Mouse (Mus musculus): ENCODE results near the gene L3hypdh. TPM values are rescaled to one million over a fixed set of nuclear protein-coding genes. Genes with fewer than 3 reads are reported as not detected.

The L3hypdh gene
- polyA plus RNA-seq, 1 experiment, result 5.5 TPM

DNA sequence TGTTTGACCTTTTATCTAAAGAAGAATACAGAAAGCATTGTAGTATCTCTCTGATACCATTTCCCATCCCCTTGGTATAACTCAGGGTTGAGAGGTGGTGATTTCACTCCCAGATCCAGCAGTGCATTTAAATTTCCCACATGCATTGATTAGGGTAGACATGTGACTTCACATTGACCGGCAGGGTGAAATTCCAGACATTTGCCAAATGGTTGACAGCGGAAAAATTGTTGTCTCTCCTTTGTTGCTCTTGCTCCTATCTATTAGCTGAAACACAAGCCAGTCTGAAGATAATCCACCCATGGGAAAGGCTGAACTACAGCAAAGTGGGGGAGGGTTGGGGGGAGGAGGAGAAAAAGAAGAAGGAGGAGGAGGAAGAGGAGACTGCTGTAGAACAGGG is 46.4 kb downstream of the L3hypdh start:
- Histone ChIP-seq H3K4me3 (ENCODE audit: low read depth, low read length) (no peak overlapping the region), H3K9ac (ENCODE audit: low read depth, poor library complexity, severe bottlenecking) (no peak overlapping the region), H3K36me3 (ENCODE audit: control insufficient read depth, insufficient read depth, low read length, poor library complexity, severe bottlenecking) (no peaks in the 10 kb centered on the region), H3K27ac (ENCODE audit: insufficient read depth, low read length) (no peak overlapping the region), H3K4me1 (ENCODE audit: control insufficient read depth, insufficient read depth, low read length) (no peaks in the 10 kb centered on the region), H3K9me3 (replicated peaks; ENCODE audit: control insufficient read depth, insufficient read depth, low read length, poor library complexity, severe bottlenecking) (no peaks in the 10 kb centered on the region), H3K27me3 (ENCODE audit: control insufficient read depth, insufficient read depth, low read length, poor library complexity, severe bottlenecking) (no peaks in the 10 kb centered on the region)
- TF ChIP-seq CTCF (IDR thresholded peaks at IDR 0.05; ENCODE audit: low read depth, low read length) (no peak), POLR2A (IDR thresholded peaks at IDR 0.05; ENCODE audit: insufficient read depth, low read length) (no peak), EP300 (IDR thresholded peaks at IDR 0.05; ENCODE audit: insufficient read depth, low read depth, low read length) (no peak)

DNA sequence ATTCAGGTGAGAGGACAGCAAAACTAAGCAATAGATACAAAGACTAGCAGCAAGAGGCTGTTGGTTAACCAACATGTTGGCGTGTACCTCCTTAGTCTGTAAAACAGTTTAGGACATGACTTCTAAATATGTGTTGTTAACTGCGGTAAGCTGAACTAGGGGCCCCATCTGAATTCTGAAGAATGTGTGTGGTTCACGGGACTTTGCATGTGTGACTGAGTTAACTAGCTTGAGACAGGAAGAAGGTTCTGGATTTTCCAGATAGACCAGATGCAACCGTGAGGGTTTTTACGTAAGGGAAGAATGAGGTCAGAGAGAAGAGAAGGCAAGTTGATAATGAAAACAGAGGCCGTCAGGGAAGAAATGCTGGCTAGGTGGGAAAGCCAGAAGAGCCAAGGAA is 48.2 kb downstream of the L3hypdh start:
- Histone ChIP-seq H3K4me1 (ENCODE audit: control insufficient read depth, insufficient read depth, low read length) (no peaks in the 10 kb centered on the region), H3K36me3 (ENCODE audit: control insufficient read depth, insufficient read depth, low read length, poor library complexity, severe bottlenecking) (no peaks in the 10 kb centered on the region), H3K9ac (ENCODE audit: low read depth, poor library complexity, severe bottlenecking) (no peak overlapping the region), H3K9me3 (replicated peaks; ENCODE audit: control insufficient read depth, insufficient read depth, low read length, poor library complexity, severe bottlenecking) (no peaks in the 10 kb centered on the region), H3K4me3 (ENCODE audit: low read depth, low read length) (no peak overlapping the region), H3K27ac (ENCODE audit: insufficient read depth, low read length) (no peak overlapping the region), H3K27me3 (ENCODE audit: control insufficient read depth, insufficient read depth, low read length, poor library complexity, severe bottlenecking) (no peaks in the 10 kb centered on the region)
- no peak for TF ChIP-seq EP300 (IDR thresholded peaks at IDR 0.05; ENCODE audit: insufficient read depth, low read depth, low read length)
- TF ChIP-seq CTCF (IDR thresholded peaks at IDR 0.05; ENCODE audit: low read depth, low read length), result no peak
- TF ChIP-seq POLR2A (IDR thresholded peaks at IDR 0.05; ENCODE audit: insufficient read depth, low read length), result no peak

DNA sequence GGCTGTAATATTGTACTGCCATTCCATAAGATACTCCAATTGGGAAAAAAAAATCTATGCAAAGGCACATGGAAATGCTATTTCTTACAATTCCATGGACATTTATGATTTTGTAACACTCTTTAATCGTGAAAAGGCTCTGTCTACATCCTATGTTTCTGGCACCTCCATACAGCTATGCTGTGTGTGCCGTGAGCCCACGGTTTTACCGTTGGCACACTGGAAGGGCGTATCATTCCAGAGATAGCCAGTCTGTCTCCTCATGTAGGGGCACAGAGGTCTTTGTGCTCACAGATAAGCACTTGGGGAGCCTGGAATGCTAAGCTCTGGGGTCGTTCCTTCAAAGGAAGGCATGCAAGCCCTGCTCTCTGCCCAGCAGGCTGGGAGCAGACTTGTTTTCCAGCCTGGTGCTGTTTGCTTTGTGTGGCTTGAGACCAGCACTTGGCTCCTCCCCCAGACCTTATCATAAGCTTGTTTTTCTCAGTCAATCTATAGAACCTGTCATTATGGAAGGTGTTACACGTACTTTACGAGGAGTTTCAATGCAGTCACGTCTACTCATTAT is 49.1 kb downstream of the L3hypdh start:
- Histone ChIP-seq H3K27me3 (ENCODE audit: control insufficient read depth, insufficient read depth, low read length, poor library complexity, severe bottlenecking) (no peaks in the 10 kb centered on the region), H3K9ac (ENCODE audit: low read depth, poor library complexity, severe bottlenecking) (no peak overlapping the region), H3K9me3 (replicated peaks; ENCODE audit: control insufficient read depth, insufficient read depth, low read length, poor library complexity, severe bottlenecking) (no peaks in the 10 kb centered on the region), H3K36me3 (ENCODE audit: control insufficient read depth, insufficient read depth, low read length, poor library complexity, severe bottlenecking) (no peaks in the 10 kb centered on the region), H3K27ac (ENCODE audit: insufficient read depth, low read length) (no peak overlapping the region), H3K4me1 (ENCODE audit: control insufficient read depth, insufficient read depth, low read length) (no peaks in the 10 kb centered on the region), H3K4me3 (ENCODE audit: low read depth, low read length) (no peak overlapping the region)
- TF ChIP-seq CTCF (IDR thresholded peaks at IDR 0.05; ENCODE audit: low read depth, low read length) (no peak), POLR2A (IDR thresholded peaks at IDR 0.05; ENCODE audit: insufficient read depth, low read length) (no peak), EP300 (IDR thresholded peaks at IDR 0.05; ENCODE audit: insufficient read depth, low read depth, low read length) (no peak)

DNA sequence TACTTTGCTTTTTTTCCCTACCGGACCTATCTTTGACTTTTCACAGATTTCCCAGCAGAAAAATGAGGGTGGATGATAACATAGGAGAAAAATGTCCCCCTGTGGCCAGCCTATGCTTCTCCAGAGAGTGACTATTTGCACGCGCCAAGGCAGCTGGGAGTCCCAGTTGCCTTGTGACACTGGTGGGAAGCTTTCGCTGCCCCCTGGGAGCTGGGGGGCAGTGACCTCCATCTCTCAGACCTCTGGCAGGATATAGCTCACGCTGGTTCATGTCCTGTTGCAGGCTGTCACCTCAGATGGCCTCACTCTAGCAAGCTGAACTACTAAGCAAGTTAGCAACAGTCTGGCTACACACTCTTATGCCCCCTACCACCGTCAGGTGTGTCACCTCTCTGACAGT is 53.4 kb downstream of the L3hypdh start:
- H3K27ac ChIP-seq (ENCODE audit: insufficient read depth, low read length), result no peak overlapping the region
- TF ChIP-seq CTCF (IDR thresholded peaks at IDR 0.05; ENCODE audit: low read depth, low read length) (no peak), POLR2A (IDR thresholded peaks at IDR 0.05; ENCODE audit: insufficient read depth, low read length) (no peak), EP300 (IDR thresholded peaks at IDR 0.05; ENCODE audit: insufficient read depth, low read depth, low read length) (no peak)
- H3K9me3 ChIP-seq (replicated peaks; ENCODE audit: control insufficient read depth, insufficient read depth, low read length, poor library complexity, severe bottlenecking), result no peaks in the 10 kb centered on the region
- H3K9ac ChIP-seq (ENCODE audit: low read depth, poor library complexity, severe bottlenecking), result no peak overlapping the region
- H3K4me3 ChIP-seq (ENCODE audit: low read depth, low read length), result no peak overlapping the region
- no peaks in the 10 kb centered on the region for H3K27me3 ChIP-seq (ENCODE audit: control insufficient read depth, insufficient read depth, low read length, poor library complexity, severe bottlenecking)
- H3K36me3 ChIP-seq (ENCODE audit: control insufficient read depth, insufficient read depth, low read length, poor library complexity, severe bottlenecking), result no peaks in the 10 kb centered on the region
- no peaks in the 10 kb centered on the region for H3K4me1 ChIP-seq (ENCODE audit: control insufficient read depth, insufficient read depth, low read length)

DNA sequence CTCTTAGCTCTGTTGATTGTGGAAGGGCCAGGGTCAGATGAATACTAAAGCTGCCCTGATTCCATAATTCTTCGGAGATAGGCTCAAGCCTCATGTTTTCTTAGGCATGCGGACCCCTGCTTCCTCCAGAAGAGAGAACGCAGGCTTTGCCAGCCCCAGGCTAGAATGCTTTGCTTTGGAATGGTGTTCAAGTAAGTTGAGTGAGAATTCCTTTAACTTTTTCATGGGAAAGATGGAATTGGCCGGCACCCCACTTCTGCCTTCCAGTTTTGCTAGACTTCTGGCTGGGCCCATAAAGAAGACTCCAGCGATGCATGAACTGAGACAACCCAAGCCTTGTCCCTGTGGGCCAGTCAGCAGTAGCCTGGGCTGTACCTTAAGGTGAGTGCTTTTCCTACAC is 54.1 kb downstream of the L3hypdh start:
- TF ChIP-seq EP300 (IDR thresholded peaks at IDR 0.05; ENCODE audit: insufficient read depth, low read depth, low read length), result no peak
- no peak for TF ChIP-seq POLR2A (IDR thresholded peaks at IDR 0.05; ENCODE audit: insufficient read depth, low read length)
- TF ChIP-seq CTCF (IDR thresholded peaks at IDR 0.05; ENCODE audit: low read depth, low read length), result no peak
- no peaks in the 10 kb centered on the region for H3K4me1 ChIP-seq (ENCODE audit: control insufficient read depth, insufficient read depth, low read length)
- no peaks in the 10 kb centered on the region for H3K27me3 ChIP-seq (ENCODE audit: control insufficient read depth, insufficient read depth, low read length, poor library complexity, severe bottlenecking)
- no peaks in the 10 kb centered on the region for H3K9me3 ChIP-seq (replicated peaks; ENCODE audit: control insufficient read depth, insufficient read depth, low read length, poor library complexity, severe bottlenecking)
- no peak overlapping the region for H3K27ac ChIP-seq (ENCODE audit: insufficient read depth, low read length)
- no peaks in the 10 kb centered on the region for H3K36me3 ChIP-seq (ENCODE audit: control insufficient read depth, insufficient read depth, low read length, poor library complexity, severe bottlenecking)
- no peak overlapping the region for H3K4me3 ChIP-seq (ENCODE audit: low read depth, low read length)
- H3K9ac ChIP-seq (ENCODE audit: low read depth, poor library complexity, severe bottlenecking), result no peak overlapping the region

DNA sequence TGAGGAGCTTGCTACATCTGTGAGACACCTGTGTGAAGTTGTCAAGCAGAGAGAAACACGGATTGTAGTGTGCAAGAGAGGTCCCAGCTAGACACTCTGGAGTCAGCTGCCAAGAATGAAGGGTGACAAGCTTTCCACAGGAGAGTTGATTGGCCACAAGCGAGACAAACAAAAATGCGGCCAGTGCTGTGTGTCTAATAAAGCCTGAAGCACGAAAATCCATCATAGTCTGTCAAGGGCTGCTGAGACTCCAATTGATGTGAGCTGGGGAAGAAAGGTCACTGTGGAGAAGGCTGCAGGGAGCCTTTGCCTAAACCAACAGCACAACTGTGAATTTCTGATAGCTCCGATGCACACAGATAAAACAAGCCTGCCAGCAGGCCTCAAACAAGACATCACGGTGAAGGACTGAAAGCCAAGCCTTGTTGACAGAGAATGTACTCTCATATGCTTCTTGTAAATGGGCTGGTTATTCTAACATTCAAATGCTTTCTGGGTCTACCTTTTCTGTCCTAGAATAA is 59.9 kb downstream of the L3hypdh start:
- no peaks in the 10 kb centered on the region for H3K9me3 ChIP-seq (replicated peaks; ENCODE audit: control insufficient read depth, insufficient read depth, low read length, poor library complexity, severe bottlenecking)
- H3K9ac ChIP-seq (ENCODE audit: low read depth, poor library complexity, severe bottlenecking), result no peak overlapping the region
- TF ChIP-seq EP300 (IDR thresholded peaks at IDR 0.05; ENCODE audit: insufficient read depth, low read depth, low read length) (no peak), CTCF (IDR thresholded peaks at IDR 0.05; ENCODE audit: low read depth, low read length) (no peak), POLR2A (IDR thresholded peaks at IDR 0.05; ENCODE audit: insufficient read depth, low read length) (no peak)
- H3K4me1 ChIP-seq (ENCODE audit: control insufficient read depth, insufficient read depth, low read length), result no peaks in the 10 kb centered on the region
- H3K27me3 ChIP-seq (ENCODE audit: control insufficient read depth, insufficient read depth, low read length, poor library complexity, severe bottlenecking), result no peaks in the 10 kb centered on the region
- H3K4me3 ChIP-seq (ENCODE audit: low read depth, low read length), result no peak overlapping the region
- no peak overlapping the region for H3K27ac ChIP-seq (ENCODE audit: insufficient read depth, low read length)
- no peaks in the 10 kb centered on the region for H3K36me3 ChIP-seq (ENCODE audit: control insufficient read depth, insufficient read depth, low read length, poor library complexity, severe bottlenecking)

Measured in ES-Bruce4 (cell line).